Mouse (Mus musculus) liver, adult (tissue): Measurements from ENCODE around the gene Rbm20.

Source experiments
- GATA4 ChIP-seq: IDR thresholded peaks from 2 replicates; pipeline ENCODE4 v1.6.1; 2014; ENCODE audit warnings: mild to moderate bottlenecking, low read length; ENCODE audit not compliant: insufficient replicate concordance

The Rbm20 gene

GRCm38 (mm10) chr19:53727886-53728669 is 51.0 kb downstream of the Rbm20 start:
- no peak for TF ChIP-seq GATA4

DNA sequence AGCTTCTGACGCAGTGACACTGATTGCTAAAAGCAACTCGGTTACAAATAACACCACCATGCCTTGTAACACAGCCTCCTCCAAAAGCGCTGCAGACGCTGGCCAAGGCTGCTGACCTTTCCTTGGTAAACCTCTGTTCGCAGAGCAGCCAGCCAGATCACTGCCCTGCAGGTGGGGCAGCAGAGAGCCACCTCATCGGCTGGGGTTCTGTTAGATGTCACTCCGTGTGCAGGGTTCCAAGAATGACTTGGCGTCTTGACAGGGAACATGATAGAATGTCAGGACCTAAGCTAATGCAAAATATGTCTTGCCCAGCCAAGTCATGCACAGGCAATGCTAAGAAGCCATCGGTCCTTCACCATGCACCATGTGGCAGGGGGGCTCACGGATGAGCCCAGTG is 52.8 kb downstream of the Rbm20 start:
- TF ChIP-seq GATA4: no peak

DNA sequence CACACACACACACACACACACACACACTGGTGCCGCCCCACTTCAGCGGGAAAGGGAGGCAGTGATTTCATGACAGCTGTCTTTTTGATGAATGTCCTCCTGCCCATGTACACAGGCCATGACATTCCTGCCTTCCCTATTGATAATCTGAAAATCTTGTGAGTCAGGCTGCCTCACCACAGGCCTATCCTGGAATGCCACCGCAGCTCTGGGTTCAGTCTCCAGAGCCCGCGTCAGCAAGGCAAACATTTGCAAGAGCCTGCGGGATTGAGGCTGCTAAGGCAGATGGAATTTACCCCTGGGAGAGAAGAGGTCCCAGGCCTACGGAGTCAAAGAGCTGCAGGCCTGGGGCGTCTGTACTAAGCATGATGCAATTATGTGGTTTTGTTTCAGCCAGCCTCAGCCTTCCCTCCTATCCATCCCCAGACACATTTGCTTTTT is 54.7 kb downstream of the Rbm20 start:
- TF ChIP-seq GATA4: no peak

DNA sequence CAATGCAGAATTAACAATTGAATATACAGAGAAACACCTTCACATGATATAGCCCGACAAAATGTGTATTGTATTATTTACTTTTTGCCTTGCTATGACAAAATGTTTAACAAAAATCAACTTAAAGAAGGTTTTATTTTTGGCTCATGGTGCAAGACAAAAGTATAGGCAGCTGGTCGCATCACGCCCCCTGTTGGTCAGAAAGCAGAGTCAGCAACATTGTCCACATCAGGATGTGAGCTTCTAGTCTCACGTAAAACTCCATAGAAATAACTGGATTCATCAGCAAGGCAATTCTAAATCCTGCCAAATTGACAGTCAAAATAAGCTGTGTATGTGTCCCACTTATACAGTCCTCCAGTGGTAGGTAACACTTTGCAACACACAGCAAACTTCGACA is 57.7 kb downstream of the Rbm20 start:
- TF ChIP-seq GATA4: no peak

DNA sequence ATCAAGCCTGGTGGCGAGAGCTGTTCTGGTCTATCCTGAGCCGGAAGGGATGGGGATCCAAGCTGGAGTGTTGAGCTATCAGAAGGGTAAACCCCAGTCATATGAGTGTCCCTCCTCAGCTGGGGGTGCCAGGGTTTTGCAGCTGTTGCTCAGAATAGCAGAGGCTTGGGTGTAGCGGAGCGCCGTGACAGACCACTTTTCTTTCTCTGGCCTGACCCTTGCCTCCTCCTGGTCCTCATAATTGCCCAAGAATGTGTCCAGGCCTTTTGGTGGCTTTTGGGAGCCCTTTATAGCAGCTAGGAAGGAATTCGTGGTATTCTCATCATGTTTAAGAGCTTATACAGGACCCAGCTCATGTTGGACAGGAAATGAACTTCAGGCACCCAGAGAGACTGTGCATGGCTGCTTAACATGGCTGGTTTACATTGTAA is 61.6 kb downstream of the Rbm20 start:
- no peak for TF ChIP-seq GATA4

DNA sequence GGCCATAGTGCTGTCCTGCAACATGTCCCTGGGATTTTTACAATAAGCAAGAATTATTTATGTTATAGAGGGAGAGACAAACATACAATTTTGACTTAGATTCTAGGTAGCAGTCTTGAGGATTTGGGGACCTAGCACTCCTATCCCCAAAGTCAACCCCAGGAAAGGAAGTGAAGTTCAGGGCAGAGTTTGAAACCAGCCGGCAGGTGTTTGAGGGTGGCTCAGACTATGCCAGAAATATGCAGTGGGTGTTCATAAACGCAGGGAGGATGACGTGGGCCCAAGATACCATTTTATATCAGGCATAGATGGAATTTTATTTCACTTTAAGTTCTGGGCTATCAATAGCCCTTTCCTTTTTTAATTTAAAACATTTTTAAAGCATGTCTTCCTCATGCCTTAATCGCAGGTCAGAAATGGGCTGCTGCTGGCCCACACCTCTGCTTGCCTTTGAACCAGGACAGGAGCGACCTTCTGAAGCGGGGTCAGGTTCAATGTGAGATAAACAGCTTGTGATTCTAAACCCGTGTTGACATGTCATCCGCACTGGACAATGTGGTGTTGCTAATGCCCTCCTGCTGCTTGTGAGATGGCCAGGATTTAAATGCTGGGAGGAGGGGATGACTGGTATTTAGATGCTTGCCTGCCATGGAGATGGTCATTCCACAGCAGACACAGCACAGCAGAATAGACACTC is 62.6 kb downstream of the Rbm20 start:
- no peak for TF ChIP-seq GATA4

- TF ChIP-seq GATA4: no peak
Measured at GRCm38 (mm10) chr19:53740750-53741380, 63.8 kb downstream of the Rbm20 start.

- no peak for TF ChIP-seq GATA4
Measured at GRCm38 (mm10) chr19:53741902-53742301, 64.8 kb downstream of the Rbm20 start.

GRCm38 (mm10) chr19:53745354-53745753 is 68.2 kb downstream of the Rbm20 start:
- TF ChIP-seq GATA4: no peak

- TF ChIP-seq GATA4: no peak
Measured at GRCm38 (mm10) chr19:53746116-53746515, 69.0 kb downstream of the Rbm20 start.

DNA sequence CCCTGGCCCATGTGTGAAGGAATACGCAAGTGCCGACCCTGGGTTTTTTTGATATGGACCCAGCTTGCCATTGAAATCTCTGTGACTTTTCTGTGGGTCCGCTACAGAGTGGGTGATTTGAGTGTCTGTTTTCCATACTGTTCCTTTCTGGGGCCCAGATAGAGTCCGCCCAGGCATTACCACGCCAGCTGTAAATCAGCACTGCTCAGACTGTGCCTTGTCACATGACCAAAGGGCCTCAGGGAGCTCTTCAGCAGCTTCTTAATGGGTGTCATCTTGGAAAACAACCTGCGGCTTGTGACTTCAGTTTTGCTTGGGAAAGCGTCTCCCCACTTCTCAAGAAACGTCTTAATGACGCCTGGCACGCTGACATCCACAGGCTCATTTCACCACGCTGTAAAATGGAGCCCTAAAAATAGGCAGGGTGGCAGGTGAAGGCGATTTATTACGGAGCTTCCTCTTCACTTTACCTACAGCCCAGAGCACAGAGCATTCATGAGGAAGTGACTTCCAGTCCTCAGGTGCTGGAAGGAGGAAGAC is 71.2 kb downstream of the Rbm20 start:
- no peak for TF ChIP-seq GATA4

- TF ChIP-seq GATA4: no peak
Measured at GRCm38 (mm10) chr19:53749326-53749725, 72.2 kb downstream of the Rbm20 start.

- no peak for TF ChIP-seq GATA4
Measured at GRCm38 (mm10) chr19:53751420-53752185, 74.5 kb downstream of the Rbm20 start.

GRCm38 (mm10) chr19:53752993-53753392 is 75.9 kb downstream of the Rbm20 start:
- no peak for TF ChIP-seq GATA4

- TF ChIP-seq GATA4: no peak
Measured at GRCm38 (mm10) chr19:53754421-53754830, 77.3 kb downstream of the Rbm20 start.
